Mouse (Mus musculus): Measurements from ENCODE around the gene Gga2. TPM values are rescaled to one million over a fixed set of nuclear protein-coding genes. Genes with fewer than 3 reads are reported as not detected.

The Gga2 gene
- total RNA-seq, 1 experiment from 2014 or later = 20.3 TPM

DNA sequence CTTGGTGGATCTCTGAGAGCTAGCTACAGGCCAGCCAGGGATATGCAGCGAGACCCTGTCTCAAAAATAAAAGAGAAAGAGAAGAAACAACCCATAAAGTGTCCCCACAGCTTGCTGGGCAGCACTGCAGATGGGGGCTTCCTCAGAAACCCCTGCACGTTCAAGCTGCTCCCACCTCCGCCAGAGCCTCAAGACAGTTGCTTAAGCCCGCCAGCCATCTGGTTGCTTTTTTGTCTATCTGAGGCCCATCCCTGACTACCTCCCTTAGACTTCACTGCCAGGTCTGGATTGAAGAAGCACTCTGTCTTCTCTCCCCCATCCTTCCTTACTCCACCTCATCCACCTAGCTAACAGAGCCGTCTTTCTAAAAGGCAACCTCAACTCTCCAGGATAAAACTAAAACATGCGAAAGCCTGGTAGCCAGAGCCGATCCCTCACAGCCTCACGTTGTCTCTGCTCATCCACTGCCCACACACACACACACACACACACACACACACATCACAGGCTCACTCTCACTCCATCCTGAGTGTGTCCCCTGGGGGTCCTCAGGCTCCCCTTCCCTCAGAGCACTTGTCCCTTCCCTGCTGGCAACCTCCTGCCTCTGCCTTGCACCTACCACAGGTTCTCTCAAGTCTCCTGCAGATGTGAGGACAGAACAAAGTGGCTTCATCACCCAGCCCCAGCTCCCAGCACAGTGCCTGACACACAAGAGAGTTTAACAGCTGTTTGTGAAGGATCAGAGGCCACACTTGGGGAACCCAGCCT is 82.7 kb downstream of the Gga2 start:
- DNase-seq = no peak

DNA sequence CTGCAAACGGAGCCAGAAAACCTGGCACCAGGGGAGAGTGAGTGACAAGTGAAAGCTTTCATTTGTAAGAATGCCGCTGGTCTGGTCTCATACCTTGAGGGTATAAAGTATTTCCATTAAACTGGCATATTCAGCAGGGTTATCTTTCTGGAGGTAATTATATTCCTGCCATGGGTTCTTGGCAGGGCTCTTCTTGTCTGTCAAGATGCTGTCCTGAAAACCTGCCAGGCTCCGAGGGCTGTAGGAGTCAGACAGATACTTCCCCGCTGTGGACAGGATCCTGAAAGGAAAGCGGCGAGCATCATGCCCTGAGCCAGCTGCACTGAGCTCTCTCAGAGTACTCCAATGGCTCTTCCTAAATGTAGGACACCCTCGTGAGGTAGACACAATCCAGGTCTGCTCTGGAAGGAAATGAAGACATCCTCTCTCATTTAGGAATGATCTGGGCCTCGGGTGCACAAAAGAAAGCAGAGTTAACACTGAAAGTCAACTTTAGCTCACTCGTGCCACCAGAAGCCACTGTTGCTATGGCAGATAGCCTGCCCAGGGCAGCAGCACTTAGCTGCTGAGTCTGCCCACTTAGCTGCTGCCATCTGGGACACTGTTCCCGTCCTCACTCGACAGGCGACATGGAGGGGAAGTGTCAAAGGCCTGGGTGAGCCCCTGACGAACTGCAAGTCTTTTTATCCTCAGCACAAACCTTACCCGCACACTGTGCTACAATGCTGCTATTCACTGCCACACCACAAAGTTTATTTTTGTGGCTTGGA is 84.0 kb downstream of the Gga2 start:
- DNase-seq = no peak

Other genes starting within 250 kb of the Gga2 start
- gene Scnn1b, start 156.2 kb downstream of the Gga2 start, total RNA-seq (2021) = 0.53 TPM in 1 of 2 replicates, not detected in the other
- 22.8 and 24.7 TPM in 2 replicates for gene Cog7, start 39.5 kb downstream of the Gga2 start, total RNA-seq (2021)
- gene Ubfd1, start 46.0 kb upstream of the Gga2 start, total RNA-seq (2021) = 47.3 and 49.9 TPM in 2 replicates
- 17.3 and 20.4 TPM in 2 replicates for gene Ears2, start 46.0 kb upstream of the Gga2 start, total RNA-seq (2021)
- gene Ndufab1, start 80.7 kb upstream of the Gga2 start, total RNA-seq (2021) = 908 and 937 TPM in 2 replicates
- gene Palb2, start 111.8 kb upstream of the Gga2 start, total RNA-seq (2021) = 2.7 and 2.9 TPM in 2 replicates
- 54.0 and 62.1 TPM in 2 replicates for gene Dctn5, start 111.8 kb upstream of the Gga2 start, total RNA-seq (2021)
- gene Plk1, start 138.2 kb upstream of the Gga2 start, total RNA-seq (2021) = 13.3 and 15.2 TPM in 2 replicates
- not detected in 2 replicates for gene Ern2, start 165.0 kb upstream of the Gga2 start, total RNA-seq (2021)
- 2.4 and 5.1 TPM in 2 replicates for gene Chp2, start 198.3 kb upstream of the Gga2 start, total RNA-seq (2021)